Mouse (Mus musculus): ENCODE results near the gene Cdr2l.

Cdr2l gene

DNA sequence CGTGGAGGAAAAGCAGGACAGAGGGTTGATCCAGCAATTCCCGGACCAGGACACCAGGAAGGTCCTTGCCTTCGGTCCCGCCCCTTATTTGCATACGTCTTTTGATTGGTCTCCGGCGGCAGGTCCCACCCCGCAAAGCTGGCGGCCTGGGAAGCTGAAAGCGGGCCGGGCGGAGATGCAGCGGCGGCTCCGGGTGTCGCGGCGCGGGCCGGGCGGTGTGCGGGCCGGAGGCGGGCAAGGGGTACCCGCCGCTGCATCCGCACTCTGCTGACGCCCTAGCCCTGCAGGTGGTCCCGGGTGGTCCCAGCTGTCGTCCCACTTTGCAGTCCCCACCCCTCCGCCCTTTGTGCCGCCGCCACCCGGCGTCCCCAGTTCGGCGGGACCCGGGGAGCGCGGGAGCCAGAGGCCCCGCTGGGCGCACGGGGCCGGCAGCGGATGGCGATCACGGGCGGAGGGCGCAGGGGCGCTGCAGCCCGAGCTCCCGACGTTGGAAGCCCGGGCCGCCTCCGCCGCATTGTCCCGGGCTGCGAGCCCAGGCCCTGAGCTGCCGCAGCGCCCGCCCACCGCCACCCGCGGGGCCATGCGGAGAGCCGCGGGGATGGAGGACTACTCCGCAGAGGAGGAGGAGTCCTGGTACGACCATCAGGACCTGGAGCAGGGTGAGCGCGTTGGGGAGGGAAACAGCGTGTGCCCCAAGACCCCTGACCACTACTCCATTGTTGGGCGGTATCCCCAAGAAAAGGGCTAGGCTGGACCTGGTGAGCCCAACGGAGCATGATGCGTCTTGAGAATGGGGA lies at the start of gene Cdr2l:
TSS of gene Cdr2l (plus strand) at position 174 of the 797 bp plus-strand sequence.
- peak; percentile 77 for DNase-seq

DNA sequence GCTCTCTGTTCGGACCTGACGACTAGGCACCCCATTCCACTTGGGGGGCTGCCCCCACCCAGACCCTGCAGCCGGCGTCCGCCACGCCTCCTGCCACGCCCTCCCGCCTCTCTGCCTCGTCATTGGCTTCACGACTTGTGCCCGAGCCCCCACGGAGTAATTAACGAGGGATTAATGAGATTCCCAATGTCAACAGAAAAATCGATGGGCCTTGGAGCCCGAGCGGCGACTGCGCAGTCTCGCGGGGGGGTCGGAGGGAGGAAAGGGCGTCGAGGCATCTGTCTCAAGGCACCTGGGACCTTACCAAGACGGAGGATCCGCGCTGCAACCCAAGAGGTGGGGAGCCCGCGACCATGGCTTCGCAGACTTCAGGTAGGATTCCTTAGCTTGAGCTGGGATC lies 47.2 kb upstream of the Cdr2l start, which contains the start of gene Otop3:
TSS of gene Otop3 (plus strand) at position 201 of the 400 bp plus-strand sequence.
- DNase-seq = no peak

DNA sequence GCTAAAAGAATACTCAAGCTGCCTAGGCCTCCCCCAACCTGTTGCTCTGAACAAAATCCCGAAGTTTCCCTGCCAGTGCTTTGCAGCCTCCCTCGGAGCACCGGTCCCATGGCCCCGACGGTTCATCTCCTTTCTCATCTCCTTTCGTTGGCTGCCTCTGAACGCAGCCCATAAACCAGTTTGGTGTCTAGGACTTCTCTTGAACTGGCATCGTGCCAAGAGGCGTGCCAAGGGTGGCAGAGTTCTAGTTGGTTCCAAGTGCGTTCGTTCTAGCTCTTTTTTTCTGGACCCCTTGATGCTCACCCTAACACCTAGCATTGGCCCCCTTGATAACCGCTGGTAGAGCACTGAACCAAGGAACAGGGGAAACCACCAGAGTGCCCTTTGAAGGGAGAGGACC lies 46.5 kb upstream of the Cdr2l start:
- DNase-seq = no peak

DNA sequence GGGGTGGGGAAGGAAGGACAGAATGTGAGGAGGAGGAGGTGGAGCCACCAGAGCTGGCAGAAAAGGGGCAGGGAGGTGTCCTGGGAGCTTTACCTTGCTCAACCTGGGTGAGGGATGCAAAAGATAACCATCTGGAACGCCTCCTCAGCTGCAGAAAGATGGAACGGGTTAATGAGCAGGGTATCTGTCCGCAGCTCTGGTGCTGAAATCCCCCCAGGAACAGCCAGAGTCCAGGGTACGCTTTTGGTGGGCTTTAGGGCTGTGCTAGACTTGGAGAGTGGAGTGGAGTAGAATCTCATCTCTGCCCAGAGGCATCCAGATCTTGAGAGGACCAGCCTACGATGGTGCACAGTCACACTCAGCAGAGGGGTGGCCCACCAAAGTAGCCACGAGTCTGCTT lies 45.6 kb upstream of the Cdr2l start:
- DNase-seq = no peak

DNA sequence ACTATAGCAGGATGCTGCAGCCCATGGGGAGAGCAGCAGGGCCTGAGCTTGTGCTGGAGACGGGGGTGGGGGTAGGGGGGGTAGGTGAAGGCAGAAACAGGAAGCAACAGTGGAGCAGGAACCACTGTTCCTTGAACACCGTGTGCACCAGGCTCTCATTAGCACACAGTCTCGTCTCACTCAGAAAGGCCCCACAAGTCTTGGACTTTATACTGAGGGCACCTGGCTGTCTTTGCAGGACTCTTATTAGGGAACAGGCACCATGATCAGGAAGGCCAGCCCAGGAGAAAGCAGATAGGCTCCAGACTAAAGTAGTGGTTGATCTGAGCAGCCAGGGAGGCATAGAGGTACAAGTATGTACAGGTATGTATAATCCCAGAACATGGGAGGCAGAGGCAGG lies 44.4 kb upstream of the Cdr2l start:
- DNase-seq = no peak

DNA sequence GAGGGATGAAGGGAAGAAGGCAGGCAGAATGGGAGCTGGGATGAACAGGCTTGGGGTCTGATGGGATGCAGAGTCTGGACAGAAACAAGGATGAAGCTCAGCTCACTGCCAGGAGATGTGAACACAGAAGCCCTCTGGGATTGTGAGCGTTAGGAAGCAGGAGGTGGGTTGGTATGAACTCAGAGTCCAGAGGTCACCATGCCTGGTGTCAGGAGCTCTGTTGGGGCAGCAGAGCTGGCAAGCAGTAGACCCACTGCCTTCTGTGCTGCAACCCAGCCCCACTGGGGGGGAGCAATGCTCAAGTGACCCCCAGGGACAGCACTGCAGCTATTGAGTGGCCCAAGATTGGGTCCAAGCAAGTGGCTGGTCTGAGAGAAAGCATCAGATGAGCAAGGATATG lies 43.9 kb upstream of the Cdr2l start:
- DNase-seq = no peak

DNA sequence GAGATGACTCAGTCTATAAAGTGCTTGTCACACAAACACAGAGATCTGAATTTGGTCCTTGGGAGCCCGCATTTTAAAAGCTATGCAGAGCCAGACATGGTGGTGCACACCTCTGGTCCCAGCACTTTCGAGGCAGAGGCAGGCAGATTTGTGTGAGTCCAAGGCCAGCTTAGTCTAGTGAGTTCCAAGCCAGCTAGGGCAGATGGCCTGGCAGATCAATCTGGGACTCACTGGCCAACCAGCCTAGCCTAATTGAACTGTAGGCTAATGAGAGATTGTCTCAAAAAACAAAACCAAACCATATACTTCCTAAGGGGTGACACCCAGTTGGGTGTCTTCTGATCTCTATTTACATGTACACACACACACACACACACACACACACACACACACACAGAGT lies 40.5 kb upstream of the Cdr2l start:
- DNase-seq = no peak

DNA sequence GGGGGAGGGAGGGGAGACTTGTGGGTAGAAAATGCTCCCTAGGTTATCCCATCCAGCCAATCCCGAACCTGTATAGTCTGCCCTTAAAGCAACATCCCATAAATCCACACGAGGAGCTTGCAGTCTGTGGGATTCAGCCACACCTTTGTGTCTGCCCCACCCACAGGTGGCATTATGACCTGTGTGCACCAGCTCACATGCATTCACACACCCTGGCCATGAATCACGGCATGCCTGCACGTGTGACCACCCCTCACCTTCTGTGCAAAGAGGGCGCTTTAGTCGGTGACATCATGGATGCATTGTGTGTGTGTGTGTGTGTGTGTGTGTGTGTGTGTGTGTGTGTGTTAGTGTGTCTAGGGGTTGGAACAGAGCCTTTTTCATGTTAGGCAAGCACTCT lies 39.9 kb upstream of the Cdr2l start:
- no peak for DNase-seq

DNA sequence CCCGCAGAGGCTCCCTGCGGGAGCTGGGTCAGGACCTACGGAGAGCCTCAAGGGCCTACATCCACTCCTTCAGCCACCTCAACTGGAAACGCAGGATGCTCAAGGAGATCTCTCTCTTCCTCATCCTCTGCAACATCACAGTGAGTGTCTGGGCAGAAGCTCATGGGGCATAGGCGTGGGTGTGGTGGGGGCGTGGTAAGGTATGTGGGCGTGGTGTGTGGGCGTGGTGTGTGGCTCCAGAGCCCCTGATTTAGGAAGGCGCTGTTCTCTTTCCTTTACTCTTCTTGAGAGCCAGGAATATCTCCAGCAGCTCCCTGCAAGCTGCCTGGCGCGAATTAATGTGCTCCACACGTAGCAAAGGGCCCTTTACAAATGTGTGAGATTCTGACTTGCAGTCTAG lies 36.7 kb upstream of the Cdr2l start:
- peak; percentile 61 for DNase-seq

DNA sequence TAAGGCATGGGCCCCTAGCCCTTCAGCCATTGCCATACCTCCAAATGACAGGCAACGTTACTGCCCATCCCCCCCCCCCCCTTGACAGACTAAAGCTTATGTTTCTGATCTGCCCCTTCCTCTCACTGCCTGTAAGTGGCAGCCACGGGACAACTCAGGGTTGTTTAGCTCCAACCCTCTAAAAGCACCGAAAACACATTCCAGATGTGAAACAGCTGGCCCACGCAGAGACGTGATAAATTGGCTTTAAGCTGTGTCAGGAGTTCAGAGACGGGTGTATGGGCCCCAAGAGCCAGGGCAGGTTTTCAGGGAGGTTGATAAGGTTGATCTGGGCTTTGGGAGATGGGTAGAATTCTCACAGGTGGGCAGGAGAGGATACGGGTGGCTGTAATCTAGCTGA lies 36.2 kb upstream of the Cdr2l start:
- no peak for DNase-seq

DNA sequence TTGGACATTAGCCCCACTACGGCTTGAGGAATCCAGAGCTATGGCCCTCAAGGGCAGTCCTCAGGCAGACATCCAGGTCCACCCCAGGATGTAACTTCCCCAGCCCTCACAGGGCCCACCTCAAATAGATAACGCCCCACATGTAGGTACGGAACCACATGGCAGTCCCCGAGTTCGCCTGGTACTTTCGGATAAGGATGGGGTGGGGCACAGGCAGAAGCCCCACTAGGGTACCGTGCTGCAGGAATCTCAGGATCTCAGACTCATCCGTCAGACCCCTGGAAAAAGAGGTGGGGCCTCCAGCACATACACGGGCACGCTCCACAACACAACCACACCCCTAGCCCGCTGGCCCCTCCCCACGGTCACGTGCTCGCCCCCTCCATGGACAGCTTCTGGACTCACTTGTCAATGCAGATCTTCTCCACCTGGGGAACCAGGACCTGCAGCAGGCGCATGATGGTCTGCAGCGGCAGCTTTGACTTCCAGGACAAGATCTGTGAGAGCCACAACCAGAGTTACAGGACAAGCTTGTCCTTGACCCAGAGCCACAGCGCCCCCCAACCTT lies 33.0 kb upstream of the Cdr2l start:
- no peak for DNase-seq

DNA sequence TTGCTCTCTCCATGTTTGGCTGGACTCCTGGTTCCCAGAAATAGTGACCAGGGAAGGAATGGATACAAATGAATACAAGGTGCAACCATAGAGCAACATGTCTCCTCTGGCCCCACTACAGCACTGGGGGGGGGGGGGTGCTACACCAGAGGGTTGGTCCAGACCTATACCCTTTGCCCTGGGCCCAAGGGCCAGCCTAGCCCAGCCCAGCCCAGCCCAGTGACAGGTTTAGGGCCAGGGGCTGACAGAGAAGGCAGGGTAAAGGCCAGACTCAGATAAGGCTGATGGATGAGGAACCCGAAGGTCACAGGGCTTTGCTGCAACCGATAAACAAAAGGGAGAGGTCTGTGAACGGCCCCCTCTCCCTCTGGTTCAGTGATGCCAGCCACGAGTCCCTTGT lies 31.7 kb upstream of the Cdr2l start:
- DNase-seq = no peak

DNA sequence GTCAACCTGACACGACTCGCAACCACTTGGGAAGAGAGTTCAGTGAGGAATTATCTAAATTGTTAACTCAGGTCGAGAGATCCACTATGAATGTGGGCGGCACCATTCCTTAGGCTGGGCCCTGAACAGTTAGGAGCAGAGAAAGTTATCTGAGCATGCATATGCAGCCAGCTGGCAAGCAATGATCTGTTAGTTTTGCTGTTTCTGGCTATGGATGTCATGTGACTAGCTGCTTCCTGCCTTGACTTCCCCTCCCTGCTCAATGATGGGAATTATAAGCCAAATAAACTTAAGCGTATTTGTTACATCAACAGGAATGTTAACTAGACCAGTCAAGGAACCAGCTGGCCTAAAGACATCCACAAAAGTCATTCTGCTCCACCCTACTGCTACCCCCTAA lies 28.3 kb upstream of the Cdr2l start:
- DNase-seq = no peak

DNA sequence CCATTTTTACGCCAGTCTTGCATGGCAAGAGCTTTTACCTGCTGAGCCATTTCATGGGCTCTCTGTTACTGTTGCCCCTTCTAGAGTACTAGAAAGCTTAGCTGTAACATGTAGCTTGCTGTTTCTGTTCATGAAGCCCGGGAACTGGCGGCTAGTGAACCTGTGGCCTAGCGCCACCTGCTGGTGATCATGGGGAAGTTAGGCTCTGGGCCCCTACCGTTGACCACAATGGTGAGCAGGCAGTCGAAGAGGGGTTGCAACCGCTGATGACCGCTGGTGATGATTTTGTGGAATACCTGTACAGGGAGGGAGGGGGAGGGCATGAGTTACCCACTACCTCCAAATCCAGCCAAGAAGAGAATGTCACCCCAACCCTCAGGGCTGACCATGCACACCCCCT lies 27.5 kb upstream of the Cdr2l start:
- DNase-seq = peak; percentile 81

DNA sequence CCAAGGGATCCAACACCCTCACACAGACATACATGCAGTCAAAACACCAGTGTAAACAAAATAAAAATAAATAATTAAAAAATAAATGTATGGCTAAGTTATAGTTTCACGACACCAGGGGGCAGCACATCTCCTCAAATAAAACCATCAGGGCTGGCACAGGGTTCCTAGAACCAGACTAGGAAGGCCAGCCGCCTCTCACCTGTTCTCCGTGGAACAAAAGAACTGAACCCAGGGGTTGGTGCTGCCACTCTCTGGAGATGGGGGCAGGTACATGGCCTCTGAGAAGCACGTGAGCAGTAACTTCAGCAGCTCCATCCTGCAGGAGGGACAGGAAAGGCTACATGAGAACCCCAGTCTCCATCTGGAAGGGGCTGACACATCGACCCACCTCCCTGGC lies 23.2 kb upstream of the Cdr2l start:
- DNase-seq = peak; percentile 88

DNA sequence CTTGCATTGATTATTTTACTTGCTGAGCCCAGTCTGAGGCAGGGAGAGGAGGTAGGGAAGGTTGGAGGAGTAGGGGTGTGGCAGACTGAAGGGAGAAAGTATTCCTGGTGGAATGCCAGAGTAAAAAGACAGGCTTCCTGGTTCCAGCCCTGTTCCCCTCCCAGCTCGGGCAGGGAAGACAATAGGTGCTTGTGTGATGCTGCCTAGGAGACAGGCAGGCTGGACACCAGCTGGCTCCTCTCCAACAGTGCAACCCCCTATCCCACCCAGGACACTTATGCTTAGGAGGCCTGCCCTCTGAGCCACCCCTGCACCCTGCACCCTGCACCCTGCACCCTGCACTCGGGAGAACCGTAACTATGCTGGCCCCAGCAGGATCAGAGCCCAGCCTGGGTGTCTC lies 22.4 kb upstream of the Cdr2l start:
- no peak for DNase-seq

DNA sequence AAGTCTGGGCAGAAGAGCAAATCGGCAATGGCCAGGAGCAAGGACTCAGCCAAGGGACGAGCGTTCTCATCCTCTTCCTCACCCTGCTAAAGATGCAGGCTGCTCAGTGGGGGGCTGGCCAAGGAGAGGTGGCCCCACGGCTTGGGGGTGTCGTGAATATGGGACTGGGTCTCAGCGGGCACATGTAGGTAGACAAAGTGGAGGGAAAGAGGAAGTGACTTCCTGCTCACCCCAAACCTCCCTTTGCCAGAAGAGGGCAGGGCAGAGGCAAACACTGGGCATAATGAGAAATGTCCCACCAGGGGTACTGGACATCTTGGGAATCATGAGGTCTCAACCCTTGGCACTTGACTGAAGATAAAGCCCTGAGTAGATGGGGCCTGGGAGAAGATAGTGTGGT lies 22.0 kb upstream of the Cdr2l start:
- DNase-seq = peak; percentile 70

DNA sequence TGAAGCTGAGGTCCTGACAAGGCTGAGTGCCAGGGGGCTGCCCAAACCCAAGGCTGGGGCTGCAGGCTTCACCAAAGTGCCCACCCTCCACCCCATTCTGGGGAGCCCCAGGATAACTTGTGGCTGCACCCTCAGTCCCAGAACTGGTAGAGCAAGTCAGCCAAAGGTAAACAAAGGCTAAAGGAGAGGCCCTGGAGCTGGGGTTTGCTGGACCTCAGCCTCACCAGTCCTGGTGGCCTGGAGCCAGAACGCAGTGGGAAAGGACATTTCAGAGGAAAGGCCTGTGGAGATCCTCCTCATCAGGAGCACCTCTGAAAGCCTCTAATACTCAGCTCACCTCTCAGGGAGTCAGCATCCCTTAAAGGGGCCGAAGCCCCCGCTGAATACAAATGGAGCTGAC lies 17.6 kb upstream of the Cdr2l start:
- no peak for DNase-seq

DNA sequence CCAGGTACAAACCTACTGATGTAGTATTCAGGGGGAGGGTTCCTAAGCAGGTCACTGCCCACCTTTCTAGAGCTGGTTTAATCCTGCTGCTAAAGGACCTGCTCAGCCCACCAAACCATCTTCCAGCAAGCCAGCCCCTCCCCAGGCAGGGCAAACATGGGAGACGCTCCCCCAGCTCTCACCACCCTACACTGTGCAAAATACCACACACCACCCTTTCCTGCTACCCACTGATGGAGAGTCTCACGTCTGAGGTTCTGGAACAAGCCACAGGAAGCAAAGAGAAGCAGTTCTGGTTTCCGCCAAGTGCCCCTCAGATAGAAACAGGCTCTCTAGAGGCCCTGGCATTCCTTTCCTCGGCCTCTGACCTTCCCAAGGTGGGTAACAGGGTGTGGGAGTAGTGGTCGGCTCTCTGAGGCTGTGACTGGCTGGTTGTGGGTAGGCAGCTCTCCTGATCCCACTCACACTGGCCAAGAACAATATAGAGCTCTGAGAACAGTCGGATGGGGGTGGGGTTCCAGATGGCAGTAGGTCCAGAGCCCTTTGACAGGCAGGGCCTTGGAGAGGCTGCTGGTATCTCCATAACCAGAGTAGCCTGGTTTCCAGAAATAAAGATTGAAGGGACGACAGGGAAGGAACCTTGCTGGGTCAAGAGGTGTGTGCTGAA lies 15.5 kb upstream of the Cdr2l start:
- no peak for DNase-seq

DNA sequence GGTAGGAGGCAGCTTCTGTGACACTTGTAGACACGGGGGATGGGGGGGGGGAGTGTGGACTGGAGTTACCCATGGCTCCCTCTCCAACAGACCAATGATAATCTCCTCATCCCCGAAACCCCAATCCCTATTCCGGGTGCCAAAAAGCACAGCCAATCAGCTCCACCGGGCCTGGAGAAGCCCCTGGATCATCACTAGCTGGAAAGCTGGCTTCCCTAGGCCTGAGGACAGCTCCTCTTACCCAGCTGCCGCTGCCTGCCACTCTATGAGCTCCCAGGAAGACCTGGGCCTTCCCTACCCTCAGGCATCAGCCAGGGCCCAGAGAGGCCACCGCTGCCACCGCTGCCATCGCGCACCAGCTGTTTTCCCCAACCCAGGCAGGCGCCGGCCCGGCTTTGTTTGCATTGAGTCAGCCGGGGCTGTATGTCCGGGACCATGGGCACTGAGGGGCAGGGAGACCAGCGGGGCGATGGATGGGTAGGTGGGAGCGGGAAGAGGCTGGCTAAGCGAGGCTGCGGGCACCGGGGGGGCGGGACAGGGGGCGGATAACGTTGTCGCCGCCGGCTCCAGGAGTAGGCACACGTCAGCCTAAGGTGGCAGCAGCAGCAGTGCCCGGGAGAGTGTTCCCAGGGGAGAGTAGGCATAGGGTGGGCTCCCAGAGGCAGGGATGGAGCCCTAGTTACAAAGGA lies 14.9 kb upstream of the Cdr2l start:
- DNase-seq = peak; percentile 59

DNA sequence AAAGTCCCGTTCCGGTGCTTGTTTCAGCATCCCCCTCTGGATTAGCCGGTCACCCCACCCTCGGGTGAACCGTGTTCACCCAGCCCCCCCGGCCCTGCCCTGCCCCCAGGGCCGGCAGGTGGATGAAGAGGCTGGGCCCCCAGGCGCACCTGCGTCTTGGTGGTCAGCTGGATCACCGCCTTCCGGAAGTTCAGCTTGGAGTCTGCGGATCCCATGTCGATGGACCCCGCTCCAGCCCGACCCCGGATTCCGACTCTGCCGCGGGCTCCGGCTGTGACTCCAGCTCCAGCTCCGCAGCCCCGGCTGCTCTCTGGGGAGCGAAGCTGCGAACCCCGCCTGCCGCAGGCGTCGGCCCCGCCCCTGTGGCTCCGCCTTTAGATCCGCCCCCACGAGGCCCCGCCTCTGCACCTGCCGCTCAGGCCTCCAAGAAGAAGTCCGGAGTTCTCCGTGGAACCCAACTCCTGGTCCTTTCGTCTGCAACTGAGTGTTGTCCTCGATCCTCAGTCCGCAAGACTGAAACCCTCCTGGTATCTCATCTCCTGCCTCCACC lies 14.2 kb upstream of the Cdr2l start, which contains the start of gene Hid1:
TSS of gene Hid1 (minus strand) at position 362 of the 550 bp plus-strand sequence.
- DNase-seq = peak; percentile 95

DNA sequence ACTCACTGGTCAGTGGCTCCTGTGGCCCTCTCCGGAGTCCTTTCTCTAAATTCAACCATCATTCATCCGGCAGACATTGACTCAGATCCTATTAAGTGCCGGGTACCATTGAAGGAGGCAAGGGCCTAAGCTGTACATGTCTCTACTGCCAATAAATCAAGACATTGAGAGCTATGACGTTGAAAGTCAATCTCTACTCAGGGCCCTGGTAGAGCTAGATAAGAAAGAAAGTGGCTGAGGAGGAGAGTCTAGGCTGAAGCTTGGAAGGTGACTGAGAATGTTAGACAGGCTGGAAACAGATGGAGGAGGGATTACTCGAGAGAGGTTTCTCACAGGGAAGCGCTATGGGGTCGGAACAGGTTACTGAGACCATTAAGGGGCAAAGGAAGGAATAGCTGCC lies 11.3 kb upstream of the Cdr2l start:
- no peak for DNase-seq

DNA sequence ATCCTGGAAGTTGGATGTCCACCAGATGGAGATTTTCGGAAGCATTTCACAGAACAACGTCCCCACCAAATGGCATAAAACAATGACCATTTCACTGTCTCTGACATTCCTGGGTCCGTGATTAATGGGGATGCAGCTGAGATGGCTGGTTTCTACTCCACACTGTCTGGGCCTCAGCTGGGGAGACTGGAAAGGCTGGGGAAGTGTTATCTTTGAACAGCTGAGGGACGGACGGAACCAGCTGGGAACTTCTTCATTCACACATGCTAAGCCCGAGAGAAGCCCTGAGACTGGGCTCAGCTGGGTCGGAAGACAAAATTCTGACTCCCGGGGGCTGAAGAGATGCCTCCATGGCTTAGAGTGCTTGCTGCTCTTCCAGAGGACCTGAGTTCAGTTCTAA lies 10.4 kb upstream of the Cdr2l start:
- DNase-seq = no peak

Data from thymus, postnatal 4 days (tissue).